Mouse (Mus musculus): ENCODE data around the gene Gtpbp6. TPM values are rescaled to one million over a fixed set of nuclear protein-coding genes. Genes with fewer than 3 reads are reported as not detected.
A peak's percentile ranks its signal among the peaks of the same experiment; 100 is the strongest.

Gtpbp6 gene
- total and polyA plus RNA-seq, 3 experiments: 16.6 to 35.6 (median 17.5) TPM

GRCm38 (mm10) chr5:110101716-110102347, 6.2 kb downstream of the Gtpbp6 start:
- Histone ChIP-seq H3K27me3 (ENCODE audit: insufficient read depth, low read length) (peaks cover 4% of the 10 kb centered on the region; the same call in 1 of the 2 replicates), H3K9me3 (replicated peaks) (peaks cover 52% of the 10 kb centered on the region), H3K4me1 (ENCODE audit: insufficient read depth, low read depth, low read length) (peaks cover 50% of the 10 kb centered on the region), H3K36me3 (replicated peaks) (peaks cover 53% of the 10 kb centered on the region), H3K4me3 (ENCODE audit: low read depth, low read length) (no peak overlapping the region)
- TF ChIP-seq GATA1 (IDR thresholded peaks at IDR 0.05; ENCODE audit: borderline replicate concordance, low read length): no peak
- TF ChIP-seq POLR2AphosphoS5 (IDR thresholded peaks at IDR 0.05; ENCODE audit: insufficient replicate concordance, low read depth, low read length): no peak
- DNase-seq (ENCODE audit: low spot score): no peak
- no peak for ATAC-seq (ENCODE audit: extremely low read depth, insufficient number of reproducible peaks, low FRiP score, poor library complexity, severe bottlenecking)

DNA sequence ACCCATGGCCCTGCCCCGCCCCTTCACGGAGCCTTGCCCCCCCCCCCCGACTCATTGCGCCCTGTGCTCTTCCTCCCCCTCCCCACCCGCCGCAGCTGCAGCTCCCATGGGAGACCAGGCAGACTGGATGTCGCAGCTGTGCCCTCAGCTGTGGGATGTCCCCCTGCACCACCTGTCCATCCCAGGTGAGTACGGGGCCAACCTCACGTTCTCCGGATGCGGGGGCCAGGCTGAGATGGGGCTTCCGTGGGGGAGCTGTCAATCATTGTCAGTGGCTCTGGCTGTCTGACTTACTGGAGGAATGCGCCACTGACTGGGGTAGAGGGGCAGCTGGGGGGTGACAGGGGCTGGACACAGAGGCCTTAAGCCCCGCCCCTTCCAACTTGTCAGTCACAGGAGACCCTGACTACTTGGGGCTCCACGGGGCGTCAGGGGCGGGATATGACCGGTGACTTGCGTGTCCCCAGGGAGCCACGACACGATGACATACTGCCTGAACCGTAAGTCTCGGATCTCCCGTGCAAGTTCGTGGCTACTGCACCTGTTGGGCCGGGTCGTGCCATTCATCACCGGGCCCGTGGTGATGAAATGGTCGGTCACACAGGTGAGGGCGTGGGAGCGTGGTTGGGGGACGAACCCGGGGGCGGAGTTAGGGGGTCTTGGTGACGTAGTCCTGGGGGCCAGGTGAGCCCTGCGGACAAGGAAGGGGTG, 6.9 kb downstream of the Gtpbp6 start:
- no peak for DNase-seq (ENCODE audit: low spot score)
- ATAC-seq (ENCODE audit: extremely low read depth, insufficient number of reproducible peaks, low FRiP score, poor library complexity, severe bottlenecking): no peak

GRCm38 (mm10) chr5:110099656-110100580, 8.1 kb downstream of the Gtpbp6 start, which contains the start of gene Plcxd1:
TSS of gene Plcxd1 (plus strand) at chr5:110099969.
- H3K27me3 ChIP-seq (ENCODE audit: insufficient read depth, low read length): peaks cover 4% of the 10 kb centered on the region; the same call in 1 of the 2 replicates
- peaks cover 34% of the 10 kb centered on the region for H3K36me3 ChIP-seq (replicated peaks)
- DNase-seq (ENCODE audit: low spot score) (no peak), ATAC-seq (ENCODE audit: extremely low read depth, insufficient number of reproducible peaks, low FRiP score, poor library complexity, severe bottlenecking) (no peak)
- 0 out of 2 replicates have a peak within 1 kb of the TSS, but pooled peaks have one; percentile 3 for H3K4me3 ChIP-seq (ENCODE audit: low read depth, low read length)
- H3K9me3 ChIP-seq (replicated peaks): peaks cover 35% of the 10 kb centered on the region
- H3K4me1 ChIP-seq (ENCODE audit: insufficient read depth, low read depth, low read length): peaks cover 39% of the 10 kb centered on the region
- no peak for TF ChIP-seq GATA1 (IDR thresholded peaks at IDR 0.05; ENCODE audit: borderline replicate concordance, low read length)
- TF ChIP-seq TAL1 (conservative IDR thresholded peaks at IDR 0.05; ENCODE audit: low read depth, low read length): no peak
- TF ChIP-seq POLR2AphosphoS5 (IDR thresholded peaks at IDR 0.05; ENCODE audit: insufficient replicate concordance, low read depth, low read length): no peak
- no peak for TF ChIP-seq GATA2 (IDR thresholded peaks at IDR 0.05; ENCODE audit: borderline replicate concordance, low read depth, low read length)
- no peak for TF ChIP-seq CTCF (IDR thresholded peaks at IDR 0.05; ENCODE audit: low read depth, low read length)

More for the DNA sequence above, 6.9 kb downstream of the Gtpbp6 start:
- H3K9me3 ChIP-seq (replicated peaks): peaks cover 44% of the 10 kb centered on the region
- peaks cover 46% of the 10 kb centered on the region for H3K36me3 ChIP-seq (replicated peaks)
- no peak overlapping the region for H3K4me3 ChIP-seq (ENCODE audit: low read depth, low read length)
- peaks cover 42% of the 10 kb centered on the region for H3K4me1 ChIP-seq (ENCODE audit: insufficient read depth, low read depth, low read length)
- peaks cover 4% of the 10 kb centered on the region; the same call in 1 of the 2 replicates for H3K27me3 ChIP-seq (ENCODE audit: insufficient read depth, low read length)
- TF ChIP-seq GATA1 (IDR thresholded peaks at IDR 0.05; ENCODE audit: borderline replicate concordance, low read length): no peak
- TF ChIP-seq CTCF (IDR thresholded peaks at IDR 0.05; ENCODE audit: low read depth, low read length): no peak
- no peak for TF ChIP-seq POLR2AphosphoS5 (IDR thresholded peaks at IDR 0.05; ENCODE audit: insufficient replicate concordance, low read depth, low read length)
- TF ChIP-seq TAL1 (conservative IDR thresholded peaks at IDR 0.05; ENCODE audit: low read depth, low read length): no peak
- TF ChIP-seq GATA2 (IDR thresholded peaks at IDR 0.05; ENCODE audit: borderline replicate concordance, low read depth, low read length): no peak

DNA sequence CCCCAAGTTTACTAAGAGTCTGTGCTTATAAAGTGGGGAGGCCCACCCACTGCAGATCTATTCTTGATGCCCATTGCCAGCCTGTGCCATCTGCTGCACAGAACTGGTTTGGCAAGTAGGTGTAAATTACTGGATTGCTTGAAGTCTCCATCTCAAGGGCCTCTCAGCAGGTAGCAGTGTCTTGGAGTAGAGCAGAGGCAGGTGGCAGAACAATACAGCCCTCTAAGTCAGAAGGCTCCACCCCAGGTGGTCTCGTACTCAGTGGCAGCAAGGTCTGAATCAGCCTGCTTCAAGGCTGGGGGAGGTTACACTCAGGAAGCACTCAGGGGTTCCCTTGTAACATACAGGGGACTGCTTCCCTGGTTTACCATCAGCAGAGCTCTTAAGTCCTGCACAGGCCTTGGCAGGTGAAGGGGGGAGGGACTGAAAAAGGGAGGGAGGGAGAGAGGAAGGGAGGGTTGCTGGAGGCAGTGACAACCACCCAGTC, 9.0 kb downstream of the Gtpbp6 start:
- H3K36me3 ChIP-seq (replicated peaks): peaks cover 25% of the 10 kb centered on the region
- peaks cover 4% of the 10 kb centered on the region; the same call in 1 of the 2 replicates for H3K27me3 ChIP-seq (ENCODE audit: insufficient read depth, low read length)
- ATAC-seq (ENCODE audit: extremely low read depth, insufficient number of reproducible peaks, low FRiP score, poor library complexity, severe bottlenecking) (no peak), DNase-seq (ENCODE audit: low spot score) (no peak)
- H3K9me3 ChIP-seq (replicated peaks): peaks cover 27% of the 10 kb centered on the region
- TF ChIP-seq GATA1 (IDR thresholded peaks at IDR 0.05; ENCODE audit: borderline replicate concordance, low read length) (no peak), TAL1 (conservative IDR thresholded peaks at IDR 0.05; ENCODE audit: low read depth, low read length) (no peak), CTCF (IDR thresholded peaks at IDR 0.05; ENCODE audit: low read depth, low read length) (no peak), POLR2AphosphoS5 (IDR thresholded peaks at IDR 0.05; ENCODE audit: insufficient replicate concordance, low read depth, low read length) (no peak), GATA2 (IDR thresholded peaks at IDR 0.05; ENCODE audit: borderline replicate concordance, low read depth, low read length) (no peak)
- H3K4me1 ChIP-seq (ENCODE audit: insufficient read depth, low read depth, low read length): peaks cover 36% of the 10 kb centered on the region
- H3K4me3 ChIP-seq (ENCODE audit: low read depth, low read length): no peak overlapping the region

GRCm38 (mm10) chr5:110094847-110095213, 13.2 kb downstream of the Gtpbp6 start:
- Histone ChIP-seq H3K27me3 (ENCODE audit: insufficient read depth, low read length) (peaks cover under 1% of the 10 kb centered on the region; the same call in 1 of the 2 replicates), H3K9me3 (replicated peaks) (no peaks in the 10 kb centered on the region), H3K4me3 (ENCODE audit: low read depth, low read length) (peak overlapping the region; percentile 73), H3K4me1 (ENCODE audit: insufficient read depth, low read depth, low read length) (peaks cover 22% of the 10 kb centered on the region), H3K36me3 (replicated peaks) (peaks cover 3% of the 10 kb centered on the region)
- ATAC-seq (ENCODE audit: extremely low read depth, insufficient number of reproducible peaks, low FRiP score, poor library complexity, severe bottlenecking) (0 out of 2 replicates have a peak, but pooled peaks have one; percentile 12), DNase-seq (ENCODE audit: low spot score) (no peak)
- no peak for TF ChIP-seq POLR2AphosphoS5 (IDR thresholded peaks at IDR 0.05; ENCODE audit: insufficient replicate concordance, low read depth, low read length)
- TF ChIP-seq GATA1 (IDR thresholded peaks at IDR 0.05; ENCODE audit: borderline replicate concordance, low read length): no peak
- no peak for TF ChIP-seq TAL1 (conservative IDR thresholded peaks at IDR 0.05; ENCODE audit: low read depth, low read length)
